23 mouse cellular contexts compared by ENCODE assay signal in genomic region chr6:38756968-38757367, GRCm38 (mm10).
DNase-seq lines count a peak whose midpoint lies in the region; ATAC-seq lines count a peak whose summit lies in the region.
"Had no signal": no experiment of that assay in that cellular context is flagged by ENCODE, and none has a peak within 500 bp of the region (broad histone marks: within the 10 kb centered on the region; RNA-seq: fewer than 3 reads in every experiment).

No protein-coding gene starts in this region.

- ATAC-seq in intestine, embryonic 14.5 days (replicated peaks; ENCODE audit: low FRiP score, low TSS enrichment, low read depth): no peak
- no peak for ATAC-seq in intestine, embryonic 16.5 days
- ATAC-seq: activated CD4-positive, CD25-positive, alpha-beta regulatory T cell, adult 4 months; CD4-positive, CD25-positive, alpha-beta regulatory T cell, adult 4 months; forebrain, embryonic 13.5 days; forebrain, embryonic 15.5 days; forebrain, postnatal 0 days; Patski had no signal

- H3K9me3 ChIP-seq in intestine, embryonic 14.5 days (ENCODE audit: control insufficient read depth, low read length): no peaks in the 10 kb centered on the region
- H3K9me3 ChIP-seq in intestine, embryonic 16.5 days (ENCODE audit: control insufficient read depth, low read length): no peaks in the 10 kb centered on the region
- H3K9me3 ChIP-seq: embryonic facial prominence, embryonic 10.5 days; embryonic facial prominence, embryonic 12.5 days; forebrain, embryonic 13.5 days; forebrain, embryonic 15.5 days; G1E had no signal

- H3K4me2 ChIP-seq in intestine, embryonic 14.5 days (ENCODE audit: low read length): no peak overlapping the region
- no peak overlapping the region for H3K4me2 ChIP-seq in intestine, embryonic 16.5 days (ENCODE audit: low read depth, low read length)
- H3K4me2 ChIP-seq: embryonic facial prominence, embryonic 12.5 days; forebrain, embryonic 13.5 days; forebrain, embryonic 15.5 days had no signal

- 87% methylated on average over 4 of the region's 4 CpGs for WGBS in intestine, embryonic 14.5 days
- WGBS in intestine, embryonic 16.5 days: 82% methylated on average over 4 of the region's 4 CpGs

- peak; percentile 45 to 69 for DNase-seq in adrenal gland, adult (ENCODE audit: inconsistent age in 2 of 2, low spot score in 1 of 2)
- DNase-seq in adrenal gland, adult 18-20 months (ENCODE audit: low spot score in 2 of 2): no peak
- DNase-seq in heart, adult 11 months: peak; percentile 31
- DNase-seq in heart, postnatal 4 days: no peak
- peak; percentile 24 for DNase-seq in intestine, embryonic 14.5 days (ENCODE audit: low spot score)
- DNase-seq: adrenal gland, postnatal 10 days; B cell, adult 2 months; cerebellum, adult 11-12 months; cerebellum, adult 2 months; cerebellum, adult 9-10 months; cerebellum, postnatal 10 days; cerebellum, postnatal 25 days; forebrain, postnatal 0 days had no signal

- peaks cover 16% of the 10 kb centered on the region for H3K4me1 ChIP-seq in intestine, embryonic 14.5 days (replicated peaks; ENCODE audit: control insufficient read depth, insufficient read depth, low read length)
- H3K4me1 ChIP-seq in intestine, embryonic 16.5 days (ENCODE audit: control insufficient read depth, insufficient read depth, low read length): peaks cover 21% of the 10 kb centered on the region

- no peak overlapping the region for H3K27ac ChIP-seq in intestine, embryonic 14.5 days (ENCODE audit: low read depth)
- H3K27ac ChIP-seq in intestine, embryonic 16.5 days (ENCODE audit: low read length): no peak overlapping the region
- H3K27ac ChIP-seq: embryonic facial prominence, embryonic 10.5 days; embryonic facial prominence, embryonic 12.5 days; forebrain, embryonic 13.5 days; forebrain, embryonic 15.5 days had no signal

- H3K9ac ChIP-seq in intestine, embryonic 14.5 days (ENCODE audit: low read length): no peak overlapping the region
- no peak overlapping the region for H3K9ac ChIP-seq in intestine, embryonic 16.5 days (ENCODE audit: low read depth, low read length)
- H3K9ac ChIP-seq: embryonic facial prominence, embryonic 12.5 days; forebrain, embryonic 13.5 days; forebrain, embryonic 15.5 days; forebrain, postnatal 0 days had no signal

- H3K4me3 ChIP-seq in intestine, embryonic 14.5 days (ENCODE audit: low read depth, low read length): no peak overlapping the region
- H3K4me3 ChIP-seq in intestine, embryonic 16.5 days (ENCODE audit: low read length): no peak overlapping the region
- H3K4me3 ChIP-seq: embryonic facial prominence, embryonic 10.5 days; embryonic facial prominence, embryonic 12.5 days; forebrain, embryonic 13.5 days; forebrain, embryonic 15.5 days had no signal

- no peaks in the 10 kb centered on the region for H3K36me3 ChIP-seq in intestine, embryonic 14.5 days (ENCODE audit: control insufficient read depth, insufficient read depth, low read length)
- H3K36me3 ChIP-seq in intestine, embryonic 16.5 days (ENCODE audit: control insufficient read depth, insufficient read depth, low read length): no peaks in the 10 kb centered on the region
- H3K36me3 ChIP-seq: embryonic facial prominence, embryonic 12.5 days; forebrain, embryonic 15.5 days had no signal

- no peaks in the 10 kb centered on the region for H3K27me3 ChIP-seq in intestine, embryonic 14.5 days (replicated peaks; ENCODE audit: control insufficient read depth, insufficient read depth, low read length)
- no peaks in the 10 kb centered on the region for H3K27me3 ChIP-seq in intestine, embryonic 16.5 days (replicated peaks; ENCODE audit: control insufficient read depth, insufficient read depth, low read length)
- H3K27me3 ChIP-seq: CH12.LX; embryonic facial prominence, embryonic 12.5 days; forebrain, embryonic 13.5 days; forebrain, embryonic 15.5 days; Patski had no signal

Comparison
In these comparisons a context has a peak if more than half of its experiments do, and no peak if none do; other contexts are left out.
1. DNase-seq: peak in adrenal gland, adult (2 of 2), heart, adult 11 months (single experiment) and intestine, embryonic 14.5 days (single experiment); none in adrenal gland, adult 18-20 months (0 of 2) and heart, postnatal 4 days (single experiment).